Mouse (Mus musculus) layer of hippocampus, adult 11-12 months (tissue): Measurements from ENCODE around the gene Rom1.
"Not testable (repeated sequence)": the region's sequence is repeated elsewhere in the genome, so short reads cannot be mapped to it uniquely, and the experiment has no call there.

Source experiments
- DNase-seq: peaks from one replicate; pipeline ENCODE4 v3.0.0; 2022; ENCODE audit warnings: low spot score

Gene Rom1

DNA sequence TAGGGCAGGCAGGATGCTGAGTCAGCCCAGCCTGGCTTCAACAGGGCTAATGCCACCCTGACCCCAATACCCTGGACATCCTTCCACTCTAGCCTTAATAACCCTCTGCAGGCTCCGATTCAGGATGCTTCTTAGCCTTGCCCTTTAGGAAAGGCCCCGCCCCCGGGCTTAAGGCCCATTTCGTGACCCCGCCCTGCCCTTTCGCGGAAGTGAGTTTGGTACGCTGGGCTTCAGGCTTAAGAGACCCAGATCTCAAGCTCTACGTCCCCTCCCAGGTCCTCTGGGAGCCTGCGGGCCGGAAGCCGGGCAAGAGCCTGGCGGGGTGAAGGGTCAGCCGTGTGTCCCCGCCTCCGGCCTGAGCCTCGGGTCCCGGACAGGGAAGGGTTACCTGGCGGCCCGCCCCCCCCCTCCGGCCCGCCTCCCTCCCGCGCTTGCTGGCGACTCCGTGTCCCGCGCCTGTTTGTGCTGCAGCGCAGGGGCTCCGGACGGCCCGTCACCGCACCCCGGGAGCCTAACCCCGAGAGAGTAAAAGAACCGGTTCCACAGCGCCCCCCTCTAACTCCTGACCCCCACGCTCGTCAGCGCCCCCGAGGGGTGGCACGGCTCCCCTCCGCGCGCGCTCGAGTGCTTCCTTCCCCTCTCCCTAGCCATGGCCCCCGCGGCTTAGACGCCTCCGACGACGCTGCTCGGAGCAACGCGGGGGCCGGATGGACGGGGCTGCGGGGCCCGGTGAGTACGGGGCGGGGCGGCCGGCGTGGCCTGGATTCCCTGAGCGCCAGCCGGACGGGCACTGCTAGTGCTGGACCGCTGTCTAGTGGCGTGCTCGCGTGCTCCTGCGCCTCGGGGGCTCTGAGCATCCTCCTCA lies at the start of gene Rom1, which contains the start of gene Eml3:
Rom1 (minus strand) TSS at position 133 of the 865 bp plus-strand sequence.
Eml3 (plus strand) TSS at position 329 of the 865 bp plus-strand sequence.
- DNase-seq: peak; percentile 77

DNA sequence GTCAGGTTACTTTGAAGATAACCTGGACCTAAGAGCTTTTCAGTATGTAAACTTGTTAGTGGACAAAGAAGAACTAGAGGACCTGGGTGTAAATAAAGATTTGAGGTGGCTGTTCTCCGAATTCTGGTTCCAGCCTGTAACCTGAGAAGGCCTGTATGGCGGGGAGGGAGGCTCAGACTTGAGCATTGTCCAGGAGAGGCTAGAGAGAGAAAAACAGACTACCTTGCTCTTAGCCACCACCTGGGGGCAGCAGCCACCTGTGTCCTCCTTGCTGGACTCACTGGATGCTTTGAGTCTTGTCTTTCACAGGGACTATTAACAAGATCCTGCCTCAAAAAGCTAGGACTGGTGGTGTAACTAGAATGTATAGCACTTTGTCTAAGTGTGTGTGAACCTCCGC lies 47.4 kb upstream of the Rom1 start:
- no peak for DNase-seq

DNA sequence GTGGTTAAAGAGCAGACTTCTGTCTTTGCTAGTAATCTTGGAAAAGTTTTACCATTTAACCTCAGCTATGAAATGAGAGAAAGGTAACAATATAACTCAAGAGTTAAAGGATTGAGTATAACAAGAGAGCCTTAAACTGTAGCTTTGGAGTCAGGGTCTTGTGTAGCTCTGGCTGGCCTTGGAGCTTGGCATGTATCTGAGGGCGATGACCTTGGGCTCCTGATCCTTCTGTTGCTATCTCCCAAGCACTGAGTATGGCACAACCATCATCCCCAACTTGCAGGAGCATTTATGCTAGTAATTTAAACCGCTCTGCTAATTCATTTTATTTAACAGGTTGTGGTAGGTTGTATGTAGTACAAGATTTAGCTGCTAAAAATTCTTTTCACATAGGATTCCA lies 46.3 kb upstream of the Rom1 start:
- DNase-seq: no peak

DNA sequence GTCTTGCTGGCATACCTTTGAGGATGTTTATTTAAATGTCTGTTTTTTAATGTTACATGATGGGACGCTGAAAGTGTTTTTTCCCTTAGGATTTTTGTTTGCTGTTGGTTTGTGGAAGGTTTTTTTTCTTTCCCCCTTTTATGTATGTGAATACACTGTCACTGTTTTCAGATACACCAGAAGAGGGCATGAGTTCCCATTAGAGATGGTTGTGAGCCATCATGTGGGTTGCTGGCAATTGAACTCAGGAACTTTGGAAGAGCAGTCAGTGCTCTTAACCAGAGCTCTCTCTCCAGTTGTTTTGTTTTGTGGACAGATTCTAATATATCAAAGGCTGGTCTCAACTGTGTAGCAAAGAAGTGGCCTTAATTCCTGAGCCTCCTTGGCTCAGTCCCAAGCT lies 45.5 kb upstream of the Rom1 start:
- no peak for DNase-seq

DNA sequence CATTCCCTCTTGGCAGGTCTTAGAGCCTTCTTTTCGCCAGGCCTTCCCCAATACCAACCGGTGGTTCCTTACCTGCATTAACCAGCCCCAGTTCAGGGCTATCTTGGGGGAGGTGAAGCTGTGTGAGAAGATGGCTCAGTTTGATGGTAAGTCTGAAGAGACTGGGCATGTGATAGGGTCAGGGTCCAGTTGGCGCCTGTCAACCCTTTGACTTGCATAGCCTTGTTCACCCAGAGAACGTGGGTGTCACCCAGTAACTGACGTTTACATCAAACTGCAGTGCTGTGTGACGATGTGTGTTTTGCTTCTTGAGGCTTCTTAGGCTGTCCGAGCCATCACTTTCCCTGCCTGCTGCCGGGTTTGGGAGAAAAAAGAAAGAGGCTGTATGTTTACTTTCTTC lies 43.3 kb upstream of the Rom1 start:
- not testable (repeated sequence) for DNase-seq

DNA sequence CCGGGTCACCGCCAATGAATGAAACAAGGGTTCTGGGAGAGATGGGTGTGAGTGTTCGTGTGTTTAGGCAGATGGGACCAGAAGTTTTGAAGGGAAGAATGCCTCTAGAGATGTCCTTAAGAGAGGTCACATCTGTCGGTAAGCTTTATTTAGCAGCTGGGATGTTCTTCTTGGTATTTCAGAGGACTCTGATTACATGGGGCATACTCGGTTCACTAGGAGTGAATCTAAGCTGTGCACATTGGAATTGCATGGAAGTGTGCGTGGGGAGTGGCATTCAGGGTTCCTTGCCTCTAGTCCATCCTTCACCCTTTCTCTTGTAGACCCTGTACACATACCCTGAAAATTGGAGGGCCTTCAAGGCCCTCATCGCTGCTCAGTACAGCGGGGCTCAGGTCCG lies 38.7 kb upstream of the Rom1 start:
- no peak for DNase-seq

DNA sequence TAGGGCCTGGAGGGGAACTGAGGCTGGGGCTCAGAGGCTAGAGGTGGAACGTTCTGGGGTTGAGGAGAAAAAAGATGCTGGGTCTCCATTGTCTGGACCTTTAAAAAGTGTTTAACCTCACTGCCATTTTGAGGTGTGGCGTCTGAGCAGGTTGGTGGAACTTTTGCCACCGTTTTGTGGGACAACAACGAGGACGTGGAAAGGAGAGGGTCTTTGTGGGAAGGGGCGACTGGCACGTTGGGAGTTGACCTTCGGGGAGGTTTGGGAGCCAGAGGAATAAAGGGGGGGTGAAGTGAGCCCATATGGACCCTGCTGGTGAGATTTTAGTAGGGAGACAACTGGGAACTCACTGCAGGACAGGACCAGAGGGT lies 38.2 kb upstream of the Rom1 start:
- DNase-seq: no peak

DNA sequence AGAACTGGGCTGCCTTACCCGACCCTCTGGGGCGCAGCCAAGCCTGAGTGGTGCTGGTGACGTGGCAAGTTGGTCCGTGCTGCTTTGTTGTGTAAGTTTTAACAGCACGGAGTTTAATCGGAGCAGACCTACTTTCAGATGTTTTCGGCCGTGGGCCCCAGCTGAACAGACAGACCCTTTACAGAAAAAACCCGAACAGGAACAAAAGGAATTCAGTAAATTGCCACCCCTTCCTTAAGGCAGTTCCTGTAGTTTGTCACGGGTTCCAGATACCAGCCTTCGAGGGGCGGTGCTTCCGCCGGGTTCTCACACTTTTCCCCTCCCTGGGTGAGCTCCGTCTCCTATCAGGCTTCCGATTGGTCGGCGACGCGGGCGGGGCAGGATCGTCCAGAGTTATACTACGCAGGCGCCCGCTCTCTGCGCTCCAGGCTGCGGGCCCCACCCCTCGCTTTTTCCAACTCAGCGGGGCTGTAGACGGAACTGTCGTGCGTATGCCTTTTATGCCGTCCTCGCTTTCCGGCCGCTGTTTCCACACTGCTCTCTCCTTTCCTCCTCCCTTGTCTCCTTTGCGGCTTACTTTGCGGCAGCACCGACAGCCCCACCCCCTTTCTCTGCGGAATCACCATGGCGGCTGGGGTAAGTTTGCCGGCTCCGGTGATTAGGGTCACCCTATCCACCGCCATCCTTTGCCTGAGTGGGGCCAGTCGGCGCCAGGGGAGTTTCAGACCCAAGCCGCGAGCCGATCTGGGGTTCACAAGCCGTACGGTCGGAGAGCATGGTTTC lies 37.6 kb upstream of the Rom1 start, which contains the start of gene Eef1g:
Eef1g (plus strand) TSS at position 452 of the 783 bp plus-strand sequence.
- DNase-seq: peak; percentile 100

DNA sequence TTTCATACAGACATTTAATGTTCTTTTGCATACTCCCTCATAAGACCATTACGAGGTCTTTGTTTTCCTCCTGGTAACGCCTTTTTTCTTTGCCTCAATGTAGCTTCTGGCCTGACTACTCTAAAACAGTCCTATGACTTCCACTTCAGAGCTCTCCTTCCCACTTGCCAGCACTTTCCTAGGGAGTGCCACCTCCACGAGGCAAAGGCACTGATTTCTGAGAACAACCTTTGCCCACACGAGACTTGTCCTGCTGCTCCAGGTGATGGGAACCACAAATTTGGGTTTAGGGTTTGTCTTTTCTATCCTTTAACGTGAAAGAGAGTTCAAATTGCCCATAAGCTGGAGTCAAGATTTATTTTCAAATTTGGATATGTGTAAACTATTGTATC lies 37.0 kb upstream of the Rom1 start:
- no peak for DNase-seq

DNA sequence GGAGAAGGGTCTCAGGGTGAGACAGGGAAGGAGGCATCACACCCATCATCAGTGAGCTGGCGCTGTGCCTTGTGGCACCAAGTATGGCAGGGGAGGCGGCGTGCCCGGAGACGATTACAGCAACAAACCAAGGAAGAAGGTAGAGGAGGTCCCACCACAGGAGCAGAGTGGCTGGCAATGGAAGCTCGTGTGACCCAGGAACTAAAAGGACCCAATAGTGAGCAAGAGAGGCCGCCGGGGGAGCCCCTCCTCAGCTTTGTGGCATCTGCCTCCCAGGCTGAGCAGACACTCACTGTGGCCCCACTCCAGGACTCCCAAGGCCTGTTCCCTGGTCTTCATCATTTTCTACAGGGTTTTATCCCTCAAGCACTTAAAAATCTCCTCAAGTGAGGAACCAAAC lies 36.6 kb upstream of the Rom1 start:
- DNase-seq: peak; percentile 32

DNA sequence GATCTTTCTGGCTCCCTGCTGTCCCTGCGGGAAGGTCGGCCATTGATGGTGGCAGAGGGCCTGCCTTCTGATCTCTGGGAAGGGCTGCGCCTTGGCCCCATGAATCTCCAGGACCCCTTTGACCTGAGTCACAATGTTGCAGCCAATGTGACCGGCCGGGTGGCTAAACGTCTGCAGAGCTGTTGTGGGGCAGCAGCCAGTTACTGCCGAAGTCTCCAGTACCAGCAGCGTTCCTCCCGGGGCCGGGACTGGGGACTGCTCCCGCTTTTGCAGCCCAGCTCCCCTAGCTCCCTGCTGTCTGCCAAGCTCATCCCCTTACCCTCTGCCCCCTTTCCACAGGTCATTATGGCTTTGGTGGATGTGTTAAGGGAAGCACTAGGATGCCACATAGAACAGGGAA lies 35.9 kb upstream of the Rom1 start:
- no peak for DNase-seq

DNA sequence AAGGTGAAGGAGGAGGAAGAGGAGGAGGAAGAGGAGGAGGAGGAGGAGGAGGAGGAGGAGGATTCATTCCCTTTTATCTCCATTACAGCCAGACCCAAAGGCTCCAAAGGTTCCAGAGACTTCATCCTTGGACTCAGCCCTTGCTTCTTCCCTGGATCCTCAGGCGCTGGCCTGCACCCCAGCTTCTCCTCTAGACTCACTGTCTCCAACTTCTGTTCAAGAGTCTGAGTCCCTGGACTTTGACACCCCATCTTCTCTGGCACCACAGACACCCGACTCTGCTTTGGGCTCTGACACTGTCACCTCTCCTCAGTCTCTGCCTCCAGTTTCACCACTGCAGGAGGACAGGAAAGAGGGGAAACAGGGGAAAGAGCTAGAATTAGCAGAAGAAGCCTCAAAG lies 33.1 kb upstream of the Rom1 start:
- no peak for DNase-seq

DNA sequence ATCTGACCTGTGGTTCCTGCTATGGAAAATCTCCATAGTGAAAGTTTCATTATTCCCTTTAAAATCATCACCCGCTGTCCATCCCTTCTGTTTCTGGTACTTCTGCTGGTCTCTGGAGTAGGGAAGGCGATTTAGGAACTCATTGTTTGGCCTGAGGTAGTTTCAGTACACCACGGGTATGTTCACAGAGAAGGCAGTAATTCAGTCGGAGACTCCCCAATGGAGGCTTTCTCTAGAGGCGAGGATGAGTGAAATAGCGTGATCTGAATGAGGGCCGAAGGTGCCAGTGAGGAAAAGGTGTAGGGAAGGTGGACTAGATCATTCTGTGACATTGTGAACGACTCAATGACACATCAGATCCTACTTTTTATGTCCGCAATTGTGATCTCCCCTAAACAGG lies 25.0 kb upstream of the Rom1 start:
- DNase-seq: no peak

DNA sequence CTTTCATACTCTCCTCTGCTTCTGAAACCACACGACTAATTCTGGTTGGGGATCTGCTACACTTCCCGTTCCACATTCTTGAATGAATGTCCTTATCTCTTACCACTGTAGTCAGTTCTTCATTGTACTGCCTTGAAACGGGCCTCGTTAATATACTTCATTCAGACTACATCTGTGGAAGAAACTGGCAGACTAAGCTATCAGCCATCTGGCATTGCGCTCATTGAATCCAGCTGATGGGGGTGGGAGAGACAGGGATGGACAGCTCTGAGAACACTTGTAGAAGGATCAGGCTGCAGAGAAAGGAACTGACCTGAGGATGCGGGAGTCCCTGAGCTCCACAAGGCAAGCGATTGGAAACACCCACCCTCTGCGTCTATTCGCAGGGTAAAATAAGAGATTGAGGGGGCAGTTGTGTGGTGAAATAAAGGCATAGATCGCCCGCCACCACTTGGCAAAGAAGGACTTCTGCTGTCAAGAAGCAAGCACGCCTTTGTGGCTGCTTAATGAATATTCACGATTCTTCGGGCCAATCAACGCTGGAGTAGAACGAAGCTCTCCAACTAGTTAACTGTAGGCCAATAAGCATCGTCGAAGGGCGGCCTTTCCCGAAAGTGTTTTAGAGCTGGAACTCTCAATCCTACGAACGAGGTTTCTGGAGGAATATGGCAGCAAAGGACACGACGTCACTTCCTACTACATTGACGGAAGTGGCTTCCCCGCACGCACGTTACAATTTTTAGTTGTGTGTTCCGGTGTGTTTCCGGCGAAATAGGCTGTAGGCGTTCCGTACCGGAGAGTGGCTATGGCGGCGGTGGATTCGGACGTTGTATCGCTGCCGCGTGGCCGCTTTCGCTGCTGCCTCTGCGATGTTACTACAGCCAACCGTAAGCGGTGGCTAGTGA lies 24.2 kb upstream of the Rom1 start, which contains the start of gene Tut1:
Tut1 (plus strand) TSS at position 713 of the 905 bp plus-strand sequence.
- peak; percentile 96 for DNase-seq

DNA sequence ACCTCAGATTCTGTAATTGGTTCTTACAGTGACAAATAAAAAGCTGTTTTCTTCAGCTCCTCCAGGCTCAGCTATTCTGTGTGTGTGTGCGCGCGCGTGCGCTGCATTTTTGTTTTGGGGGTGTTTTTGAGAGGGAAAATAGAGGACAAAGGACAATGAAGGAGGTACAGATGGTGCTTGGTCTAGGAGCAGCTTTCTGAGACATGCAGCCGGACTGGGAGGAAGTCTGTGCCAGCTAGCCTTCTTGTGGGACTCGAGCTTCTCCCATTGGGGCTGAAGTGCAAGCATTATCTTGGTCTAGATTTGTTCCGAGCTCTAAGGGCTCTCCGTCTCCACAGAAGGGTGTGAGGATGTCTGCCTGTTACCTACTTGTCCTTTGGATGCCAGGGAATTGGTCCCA lies 23.1 kb upstream of the Rom1 start:
- DNase-seq: no peak

DNA sequence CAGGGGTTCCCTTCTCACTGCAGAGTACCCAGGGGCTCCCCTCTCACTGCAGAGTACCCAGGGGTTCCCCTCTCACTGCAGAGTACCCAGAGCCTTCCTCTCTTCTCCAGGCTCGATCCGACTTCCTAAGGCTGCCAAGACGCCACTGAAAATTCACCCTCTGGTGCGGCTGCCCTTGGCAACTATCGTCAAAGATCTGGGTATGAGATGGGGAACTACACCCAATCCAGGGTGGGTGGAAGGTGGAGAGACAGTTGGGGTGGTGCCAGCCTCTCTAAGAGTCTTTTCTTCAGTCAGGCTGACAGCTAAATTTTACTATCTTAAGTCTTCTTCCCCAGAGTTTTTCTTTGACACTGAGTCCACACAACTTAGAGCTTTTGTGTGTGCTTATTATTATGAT lies 21.0 kb upstream of the Rom1 start:
- DNase-seq: no peak

DNA sequence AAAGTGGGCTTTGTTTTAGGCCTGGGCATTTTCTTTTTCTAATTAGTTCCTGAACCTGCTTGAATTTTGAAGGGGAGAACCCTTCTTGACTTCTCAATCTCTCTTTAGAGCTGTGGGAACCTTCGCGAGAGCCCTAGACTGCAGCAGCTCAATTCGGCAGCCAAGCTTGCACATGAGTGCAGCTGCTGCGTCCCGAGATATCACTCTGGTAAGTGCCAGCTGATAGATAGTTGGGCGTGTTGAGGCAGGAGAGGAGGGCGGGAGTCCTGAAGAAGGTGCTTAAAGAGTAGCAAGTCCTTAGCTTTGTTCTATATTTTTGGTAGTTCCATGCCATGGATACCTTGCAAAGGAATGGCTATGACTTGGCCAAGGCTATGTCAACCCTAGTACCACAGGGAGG lies 17.8 kb upstream of the Rom1 start:
- DNase-seq: no peak

DNA sequence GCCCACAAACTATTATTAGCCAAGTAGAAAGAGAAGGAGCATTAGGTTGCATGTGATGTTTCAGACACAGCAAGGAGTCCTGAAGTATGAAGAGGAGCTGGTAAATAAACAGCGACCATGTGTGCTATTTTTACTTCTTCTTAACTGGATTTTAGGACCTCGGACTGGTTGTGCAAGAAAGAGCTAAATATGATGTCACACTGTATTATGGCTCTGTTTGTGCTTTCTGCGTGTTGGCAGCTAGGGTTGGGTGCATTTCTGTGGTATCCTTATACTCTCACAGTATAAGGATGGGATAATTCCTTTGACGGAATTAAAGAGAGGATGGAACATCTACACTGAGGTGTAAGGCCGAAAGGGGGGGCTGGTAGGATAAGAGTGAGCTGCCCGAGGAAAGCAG lies 16.1 kb upstream of the Rom1 start:
- DNase-seq: no peak

DNA sequence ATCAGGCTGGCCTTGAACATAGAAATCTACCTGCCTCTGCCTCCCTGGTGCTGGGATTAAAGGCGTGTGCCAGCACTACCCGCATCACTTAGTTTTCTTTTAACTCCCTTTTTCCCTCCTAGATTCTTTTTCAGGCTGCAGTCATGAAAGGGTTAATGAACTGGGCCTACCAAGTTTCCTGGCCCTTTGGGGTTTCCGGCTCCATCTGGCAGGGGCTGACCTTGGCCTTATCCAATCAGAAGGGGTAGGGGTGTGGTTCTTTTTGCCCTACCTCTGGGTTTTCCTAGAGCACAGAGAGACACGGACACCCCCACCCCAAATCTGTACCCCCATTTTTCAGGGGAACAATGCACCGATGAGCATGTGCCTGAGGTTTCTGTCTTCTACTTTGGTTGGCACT lies 15.6 kb upstream of the Rom1 start:
- peak; percentile 58 for DNase-seq

DNA sequence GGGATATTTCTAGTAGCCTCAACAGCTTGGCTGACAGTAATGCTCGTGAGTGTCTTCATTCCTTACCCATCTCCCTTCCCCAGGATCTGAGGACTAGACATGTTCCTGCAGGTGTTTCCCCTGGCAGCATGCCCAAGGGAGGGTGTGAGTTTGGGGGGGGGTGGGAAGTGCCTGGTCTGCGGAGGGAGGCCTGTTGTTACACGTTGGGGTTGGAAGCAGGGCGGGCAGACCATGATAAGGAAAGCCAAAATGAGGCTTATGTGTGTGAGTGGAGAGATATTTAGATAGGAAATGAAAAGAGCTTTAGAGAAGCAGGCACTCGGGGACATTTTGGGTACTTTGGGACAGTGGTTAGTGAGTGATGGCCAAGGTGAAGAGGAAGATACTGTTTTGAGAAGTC lies 14.9 kb upstream of the Rom1 start:
- DNase-seq: no peak

DNA sequence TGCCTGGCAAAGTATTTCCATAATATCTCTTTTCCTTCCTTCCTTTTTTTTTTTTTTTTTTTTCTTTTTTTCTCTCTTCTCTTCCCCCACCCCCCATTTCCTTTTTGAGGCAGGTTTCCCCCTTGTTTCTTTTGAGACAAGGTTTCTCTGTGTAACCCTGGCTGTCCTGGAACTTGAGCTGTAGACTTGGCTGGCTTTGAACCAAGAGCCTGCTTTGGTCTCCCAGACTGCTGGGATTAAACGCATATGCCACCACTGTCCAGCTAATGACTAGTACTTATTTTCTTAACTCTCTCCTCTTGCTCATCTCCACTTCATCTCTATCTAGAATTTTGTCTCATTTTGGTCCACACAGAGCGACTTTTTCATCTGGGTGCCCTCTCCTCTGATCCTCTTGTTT lies 13.9 kb upstream of the Rom1 start:
- no peak for DNase-seq

DNA sequence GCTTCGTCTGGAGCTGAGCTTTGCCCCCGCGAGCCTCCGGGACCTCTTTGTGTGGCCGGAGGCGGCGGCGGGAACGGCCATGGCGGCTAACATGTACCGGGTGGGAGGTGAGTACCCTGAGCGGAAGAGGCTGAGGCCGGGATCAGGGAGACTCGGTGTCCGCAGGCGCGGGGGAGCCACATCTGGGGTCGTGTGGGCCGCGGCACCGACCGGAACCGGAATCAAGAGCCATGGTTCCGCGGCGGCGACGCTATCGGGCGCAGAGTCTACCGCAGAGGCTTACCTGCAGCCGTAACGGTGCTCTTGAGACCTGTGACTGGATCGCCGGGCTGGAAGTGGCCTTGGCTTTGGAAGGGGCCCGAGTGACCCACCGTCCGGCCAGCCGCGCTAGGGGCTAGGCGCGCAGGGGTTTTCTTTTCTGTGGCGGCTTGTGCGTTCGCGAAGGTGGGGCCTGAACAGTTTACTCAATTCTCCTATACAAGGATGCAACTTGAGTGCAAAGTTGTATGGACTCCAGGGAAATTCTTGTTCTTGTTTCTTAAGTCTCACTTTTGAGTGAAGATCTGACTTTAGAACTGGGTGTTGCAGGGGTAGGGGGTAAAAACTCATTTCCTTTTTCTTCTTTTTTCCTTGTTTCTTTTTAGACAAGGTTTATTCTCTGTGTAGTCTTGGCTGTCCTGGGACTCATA lies 13.3 kb upstream of the Rom1 start:
- no peak for DNase-seq
